Mouse (Mus musculus) heart, embryonic 10.5 days (tissue): ENCODE measurements around the gene Taf10. TPM values are rescaled to one million over a fixed set of nuclear protein-coding genes. Genes with fewer than 3 reads are reported as not detected.

Experiments used
- DNase-seq: peaks from one replicate; pipeline ENCODE4 v3.0.0-alpha.2; 2017; ENCODE audit warnings: low spot score
- H3K27ac ChIP-seq: fragments of 300-500 bp; sonication (generic); 2 replicates; pipeline ENCODE4 v1.5.1; 2016; ENCODE audit warnings: mild to moderate bottlenecking
- H3K27me3 ChIP-seq: fragments of 300-500 bp; sonication (generic); 2 replicates; pipeline ENCODE4 v1.6.1; 2016; ENCODE audit warnings: mild to moderate bottlenecking; ENCODE audit not compliant: poor library complexity, insufficient read depth, severe bottlenecking
- H3K36me3 ChIP-seq: fragments of 300-500 bp; sonication (generic); 2 replicates; pipeline ENCODE4 v1.6.1; 2016; ENCODE audit warnings: mild to moderate bottlenecking, moderate library complexity
- H3K4me1 ChIP-seq: fragments of 300-500 bp; sonication (generic); 2 replicates; pipeline ENCODE4 v1.6.1; 2016; ENCODE audit warnings: mild to moderate bottlenecking
- H3K4me3 ChIP-seq: fragments of 300-500 bp; sonication (generic); 2 replicates; pipeline ENCODE4 v1.5.1; 2016; ENCODE audit warnings: mild to moderate bottlenecking, moderate library complexity
- H3K9me3 ChIP-seq: fragments of 300-500 bp; sonication (generic); 2 replicates; pipeline ENCODE4 v1.6.1; 2016; ENCODE audit warnings: mild to moderate bottlenecking, moderate library complexity
- WGBS: fragments of 180-500 bp; shearing (Covaris S2); methylation state at CpG from one replicate; pipeline ENCODE4 v1.1.7; 2016; 5-methylcytosine and 5-hydroxymethylcytosine counted together
- polyA plus RNA-seq: library from polyadenylated mRNA; unstranded; fragments of >200 nt; fragmentation: Nextera tagmentation; extraction: Ambion mirVana; gene quantifications from 2 replicates; pipeline ENCODE4 v1.2.1, GENCODE M21; 2016

Taf10 gene
- polyA plus RNA-seq, 1 experiment from 2014 or later = 184 TPM

DNA sequence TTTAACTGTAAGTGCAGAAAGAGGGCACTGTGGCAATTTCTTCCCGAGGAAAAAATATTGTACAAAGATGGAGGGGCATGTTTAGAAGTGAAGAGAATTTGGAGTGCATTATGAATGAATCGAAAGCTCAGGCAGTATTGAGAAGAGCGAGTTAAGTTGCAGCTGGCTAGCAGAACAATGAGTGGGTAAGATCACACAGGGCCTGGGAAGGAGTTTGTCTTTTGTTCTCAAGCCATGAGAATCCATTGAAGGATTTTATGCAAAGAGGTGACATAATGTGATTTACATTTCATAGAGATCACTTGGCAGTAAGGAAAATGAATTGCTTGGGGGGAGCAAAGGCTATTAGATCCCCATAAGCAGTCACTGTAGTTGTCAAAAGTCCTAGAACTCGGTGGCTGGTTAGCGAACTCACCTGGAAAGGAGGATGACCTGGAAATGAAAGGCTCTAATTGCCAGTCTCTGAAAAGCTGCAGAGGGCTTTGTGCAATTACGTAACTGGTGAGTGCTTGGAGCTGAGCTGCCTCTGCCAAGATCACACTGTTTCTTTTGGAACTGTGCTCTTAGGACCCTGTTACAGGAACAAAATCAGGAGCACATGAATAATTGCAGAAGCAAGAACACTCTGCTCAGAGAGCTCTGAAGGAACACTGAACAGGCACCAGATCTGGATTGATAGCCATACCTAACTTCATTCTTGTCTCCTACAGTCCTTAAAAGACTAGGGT, 15.3 kb downstream of the Taf10 start:
- no peaks in the 10 kb centered on the region for H3K4me1 ChIP-seq
- H3K4me3 ChIP-seq = no peak overlapping the region
- 94% methylated on average over 6 of the region's 6 CpGs for WGBS
- peaks cover 47% of the 10 kb centered on the region for H3K36me3 ChIP-seq
- H3K27ac ChIP-seq = no peak overlapping the region
- H3K27me3 ChIP-seq = no peaks in the 10 kb centered on the region
- DNase-seq = no peak
- no peaks in the 10 kb centered on the region for H3K9me3 ChIP-seq

DNA sequence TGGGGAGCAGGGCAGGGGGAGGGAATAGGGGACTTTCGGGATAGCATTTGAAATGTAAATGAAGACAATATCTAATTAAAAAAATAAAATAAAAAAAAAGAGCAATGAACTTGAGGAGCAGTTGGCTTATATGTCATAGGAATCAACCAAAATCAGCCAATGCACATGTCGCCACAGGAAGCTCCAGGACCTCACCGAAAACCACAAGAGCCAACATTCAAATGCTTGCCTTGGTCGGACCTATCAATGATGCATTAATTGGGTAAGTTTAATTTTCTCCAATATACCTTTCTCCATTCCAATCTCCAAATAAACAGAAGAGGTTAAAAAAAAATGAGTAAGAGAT, 17.2 kb downstream of the Taf10 start:
- Histone ChIP-seq H3K9me3 (no peaks in the 10 kb centered on the region), H3K4me3 (no peak overlapping the region), H3K27me3 (no peaks in the 10 kb centered on the region), H3K36me3 (peaks cover 28% of the 10 kb centered on the region), H3K27ac (no peak overlapping the region), H3K4me1 (no peaks in the 10 kb centered on the region)
- no peak for DNase-seq
- 92% methylated on average over 4 of the region's 4 CpGs for WGBS

DNA sequence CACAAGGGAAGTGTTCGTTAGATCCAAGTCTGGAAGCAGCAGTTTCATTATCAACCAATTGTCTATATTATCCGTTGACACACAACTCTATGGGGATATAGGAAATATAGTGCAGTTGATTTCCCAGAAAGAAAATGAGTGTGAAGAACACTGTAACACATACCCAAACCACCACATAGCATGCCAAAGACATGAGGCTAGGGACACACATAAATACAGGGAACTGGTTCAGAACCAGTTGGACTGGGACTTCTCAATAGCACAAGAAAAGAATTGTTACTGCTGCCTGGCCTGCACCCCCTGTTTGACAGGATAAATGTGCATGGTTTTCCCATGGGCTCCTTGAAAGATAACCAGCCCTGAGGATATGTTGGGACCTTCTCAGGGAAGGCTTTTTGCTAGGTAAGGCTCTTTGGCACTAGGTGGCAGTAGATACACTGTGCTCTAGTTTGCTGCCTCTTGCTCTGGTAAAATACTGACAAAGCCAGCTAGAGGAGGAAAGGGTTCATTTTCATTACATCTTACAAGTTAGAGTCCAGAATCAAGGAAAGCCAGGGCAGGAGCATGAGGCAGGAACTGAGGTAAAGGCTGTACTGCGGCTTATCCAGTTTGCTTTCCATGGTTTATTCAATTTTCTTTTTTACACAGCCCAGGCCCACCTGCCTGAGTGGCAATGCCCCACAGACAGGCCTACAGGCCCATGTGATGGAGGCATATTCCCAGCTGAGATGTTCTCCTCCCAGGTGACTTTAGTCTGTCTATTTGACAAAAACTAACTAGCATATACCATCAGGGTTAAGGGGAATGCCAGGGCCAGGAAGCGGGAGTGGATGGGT, 17.8 kb downstream of the Taf10 start:
- WGBS = 76% methylated on average over 4 of the region's 4 CpGs

DNA sequence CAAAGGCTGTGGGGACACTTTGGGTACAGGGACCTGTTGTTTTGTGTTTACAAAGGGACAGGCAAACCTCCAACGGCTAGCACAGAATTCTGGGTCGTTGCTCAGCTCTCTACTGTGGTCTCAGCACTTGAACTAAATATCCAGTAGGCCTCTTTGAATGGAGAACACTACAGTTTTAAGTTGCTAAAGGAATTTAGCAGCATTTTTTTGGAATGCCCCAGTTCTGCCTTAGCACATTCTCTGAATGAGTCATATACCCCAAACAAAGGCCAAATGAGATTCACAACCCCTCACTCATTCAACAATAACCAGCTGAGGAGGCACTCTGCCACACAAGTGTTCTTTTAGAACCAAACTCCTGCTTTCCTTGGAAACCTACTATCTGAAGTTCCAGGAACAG, 22.2 kb downstream of the Taf10 start:
- H3K9me3 ChIP-seq = no peaks in the 10 kb centered on the region
- H3K4me3 ChIP-seq = no peak overlapping the region
- H3K36me3 ChIP-seq = no peaks in the 10 kb centered on the region
- no peaks in the 10 kb centered on the region for H3K27me3 ChIP-seq
- no peak overlapping the region for H3K27ac ChIP-seq
- no peak for DNase-seq
- 81% methylated on average over 2 of the region's 2 CpGs for whole genome bisulfite sequencing
- no peaks in the 10 kb centered on the region for H3K4me1 ChIP-seq

More for the DNA sequence above, 17.8 kb downstream of the Taf10 start:
- Histone ChIP-seq H3K36me3 (peaks cover 22% of the 10 kb centered on the region), H3K27me3 (no peaks in the 10 kb centered on the region), H3K4me3 (no peak overlapping the region), H3K9me3 (no peaks in the 10 kb centered on the region), H3K27ac (no peak overlapping the region), H3K4me1 (no peaks in the 10 kb centered on the region)
- DNase-seq = no peak

GRCm38 (mm10) chr7:105715366-105715765, 28.8 kb downstream of the Taf10 start:
- no peak overlapping the region for H3K4me3 ChIP-seq
- 53% methylated on average over 3 of the region's 3 CpGs for WGBS
- H3K27ac ChIP-seq = no peak overlapping the region
- no peaks in the 10 kb centered on the region for H3K36me3 ChIP-seq
- no peaks in the 10 kb centered on the region for H3K27me3 ChIP-seq
- no peak for DNase-seq
- H3K9me3 ChIP-seq = no peaks in the 10 kb centered on the region
- no peaks in the 10 kb centered on the region for H3K4me1 ChIP-seq

- 84% methylated on average over 5 of the region's 5 CpGs for WGBS
- no peaks in the 10 kb centered on the region for H3K4me1 ChIP-seq
- no peak for DNase-seq
- H3K4me3 ChIP-seq = no peak overlapping the region
- H3K27ac ChIP-seq = no peak overlapping the region
- no peaks in the 10 kb centered on the region for H3K27me3 ChIP-seq
- no peaks in the 10 kb centered on the region for H3K9me3 ChIP-seq
- no peaks in the 10 kb centered on the region for H3K36me3 ChIP-seq
These were observed 35.4 kb downstream of the Taf10 start for GRCm38 (mm10) chr7:105708733-105709132.

DNA sequence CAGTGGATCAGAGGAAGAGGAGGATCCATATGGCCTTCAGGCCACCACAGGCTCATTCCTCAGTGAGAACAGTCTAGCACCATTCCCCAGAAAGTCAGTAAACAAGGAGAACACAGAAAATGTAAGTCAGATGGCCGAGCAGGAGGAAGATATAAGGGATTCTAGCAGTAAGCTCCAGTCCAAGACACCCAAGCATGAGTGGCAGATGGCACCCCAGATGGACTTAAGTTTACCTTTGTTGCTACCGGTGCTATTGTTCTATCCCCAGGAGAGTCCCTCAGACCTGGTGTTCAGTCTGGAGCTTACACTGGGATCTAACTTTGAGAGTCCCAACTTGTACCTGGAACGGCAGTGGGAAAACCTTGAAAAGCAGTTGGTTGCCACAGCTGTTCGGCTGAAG, 40.3 kb downstream of the Taf10 start:
- no peaks in the 10 kb centered on the region for H3K36me3 ChIP-seq
- H3K4me3 ChIP-seq = no peak overlapping the region
- 82% methylated on average over 4 of the region's 4 CpGs for WGBS
- H3K9me3 ChIP-seq = no peaks in the 10 kb centered on the region
- H3K27ac ChIP-seq = no peak overlapping the region
- no peaks in the 10 kb centered on the region for H3K4me1 ChIP-seq
- H3K27me3 ChIP-seq = no peaks in the 10 kb centered on the region
- no peak for DNase-seq

- Histone ChIP-seq H3K36me3 (no peaks in the 10 kb centered on the region), H3K27ac (no peak overlapping the region), H3K4me1 (no peaks in the 10 kb centered on the region), H3K4me3 (no peak overlapping the region), H3K27me3 (no peaks in the 10 kb centered on the region), H3K9me3 (no peaks in the 10 kb centered on the region)
- no peak for DNase-seq
- 83% methylated on average over 16 of the region's 16 CpGs for WGBS
These were observed 41.0 kb downstream of the Taf10 start for GRCm38 (mm10) chr7:105703184-105703583.

- H3K27ac ChIP-seq = no peak overlapping the region
- no peak for DNase-seq
- H3K36me3 ChIP-seq = no peaks in the 10 kb centered on the region
- H3K27me3 ChIP-seq = no peaks in the 10 kb centered on the region
- H3K4me1 ChIP-seq = no peaks in the 10 kb centered on the region
- no peaks in the 10 kb centered on the region for H3K9me3 ChIP-seq
- 72% methylated on average over 1 of the region's 1 CpGs for WGBS
- no peak overlapping the region for H3K4me3 ChIP-seq
These were observed 53.3 kb downstream of the Taf10 start for GRCm38 (mm10) chr7:105690875-105691274.

Other genes starting within 250 kb of the Taf10 start
- gene Smpd1, start 190.0 kb downstream of the Taf10 start, polyA plus RNA-seq = 39.9 and 60.4 TPM in 2 replicates
- gene Apbb1, start 162.7 kb downstream of the Taf10 start, polyA plus RNA-seq = 68.6 and 70.6 TPM in 2 replicates
- 0.43 and 7.4 TPM in 2 replicates for gene Hpx, start 144.2 kb downstream of the Taf10 start, polyA plus RNA-seq
- 30.3 and 32.6 TPM in 2 replicates for gene Trim3, start 110.8 kb downstream of the Taf10 start, polyA plus RNA-seq
- 179 and 200 TPM in 2 replicates for gene Timm10b, start 104.3 kb downstream of the Taf10 start, polyA plus RNA-seq
- gene Arfip2, start 103.9 kb downstream of the Taf10 start, polyA plus RNA-seq = 45.0 and 56.2 TPM in 2 replicates
- 33.0 and 37.9 TPM in 2 replicates for gene Gm45799, start 103.8 kb downstream of the Taf10 start, polyA plus RNA-seq
- gene Dnhd1, start 93.5 kb downstream of the Taf10 start, polyA plus RNA-seq = 0.55 and 0.58 TPM in 2 replicates
- 371 and 403 TPM in 2 replicates for gene Ilk, start 7.8 kb downstream of the Taf10 start, polyA plus RNA-seq
- 30.9 and 40.6 TPM in 2 replicates for gene Rrp8, start 7.0 kb downstream of the Taf10 start, polyA plus RNA-seq
- gene Tpp1, start 7.9 kb upstream of the Taf10 start, polyA plus RNA-seq = 76.5 and 95.2 TPM in 2 replicates
- 4.2 and 8.6 TPM in 2 replicates for gene Dchs1, start 43.3 kb upstream of the Taf10 start, polyA plus RNA-seq
- 279 and 357 TPM in 2 replicates for gene Mrpl17, start 66.7 kb upstream of the Taf10 start, polyA plus RNA-seq
- gene Gm4070, start 209.6 kb upstream of the Taf10 start, polyA plus RNA-seq = 0.69 TPM in 1 of 2 replicates, not detected in the other